Mouse (Mus musculus): Measurements from ENCODE around the gene Grifin.

Grifin gene

GRCm38 (mm10) chr5:140589082-140589774 lies 24.4 kb upstream of the Grifin start:
- DNase-seq (ENCODE audit: low spot score in 2 of 2): no peak

GRCm38 (mm10) chr5:140583732-140584368 lies 19.0 kb upstream of the Grifin start:
- no peak for DNase-seq (ENCODE audit: low spot score in 2 of 2)

GRCm38 (mm10) chr5:140582995-140583731 lies 18.3 kb upstream of the Grifin start:
- no peak for DNase-seq (ENCODE audit: low spot score in 2 of 2)

GRCm38 (mm10) chr5:140581569-140581968 lies 16.7 kb upstream of the Grifin start:
- DNase-seq (ENCODE audit: low spot score in 2 of 2): no peak

- DNase-seq (ENCODE audit: low spot score in 2 of 2): no peak
Measured at GRCm38 (mm10) chr5:140579771-140580170, 14.9 kb upstream of the Grifin start.

- DNase-seq (ENCODE audit: low spot score in 2 of 2): no peak
Measured at GRCm38 (mm10) chr5:140579221-140579620, 14.3 kb upstream of the Grifin start.

- DNase-seq (ENCODE audit: low spot score in 2 of 2): peak in 1 of 2 experiments; percentile 56
Measured at GRCm38 (mm10) chr5:140575381-140575866, 10.6 kb upstream of the Grifin start.

GRCm38 (mm10) chr5:140572611-140573010 lies 7.7 kb upstream of the Grifin start:
- DNase-seq (ENCODE audit: low spot score in 2 of 2): no peak

GRCm38 (mm10) chr5:140571673-140572072 lies 6.8 kb upstream of the Grifin start:
- DNase-seq (ENCODE audit: low spot score in 2 of 2): no peak

GRCm38 (mm10) chr5:140571201-140571600 lies 6.3 kb upstream of the Grifin start:
- no peak for DNase-seq (ENCODE audit: low spot score in 2 of 2)

GRCm38 (mm10) chr5:140570223-140570870 lies 5.5 kb upstream of the Grifin start:
- no peak for DNase-seq (ENCODE audit: low spot score in 2 of 2)

- no peak for DNase-seq (ENCODE audit: low spot score in 2 of 2)
Measured at GRCm38 (mm10) chr5:140569032-140569595, 4.2 kb upstream of the Grifin start.

- peak; percentile 66 to 80 for DNase-seq (ENCODE audit: low spot score in 2 of 2)
Measured at GRCm38 (mm10) chr5:140568321-140568970, 3.6 kb upstream of the Grifin start.

GRCm38 (mm10) chr5:140567751-140568150 lies 2.9 kb upstream of the Grifin start:
- no peak for DNase-seq (ENCODE audit: low spot score in 2 of 2)

GRCm38 (mm10) chr5:140567321-140567720 lies 2.5 kb upstream of the Grifin start:
- DNase-seq (ENCODE audit: low spot score in 2 of 2): peak; percentile 65 to 91

GRCm38 (mm10) chr5:140566271-140566670 lies 1.4 kb upstream of the Grifin start:
- DNase-seq (ENCODE audit: low spot score in 2 of 2): no peak

GRCm38 (mm10) chr5:140565856-140566255 lies 985 bp upstream of the Grifin start:
- peak; percentile 57 to 75 for DNase-seq (ENCODE audit: low spot score in 2 of 2)

GRCm38 (mm10) chr5:140565451-140565850 lies 580 bp upstream of the Grifin start:
- no peak for DNase-seq (ENCODE audit: low spot score in 2 of 2)

GRCm38 (mm10) chr5:140562601-140563000 lies 2.3 kb downstream of the Grifin start:
- no peak for DNase-seq (ENCODE audit: low spot score in 2 of 2)

GRCm38 (mm10) chr5:140556859-140557258 lies 8.0 kb downstream of the Grifin start:
- DNase-seq (ENCODE audit: low spot score in 2 of 2): no peak

GRCm38 (mm10) chr5:140553719-140554118 lies 11.2 kb downstream of the Grifin start:
- DNase-seq (ENCODE audit: low spot score in 2 of 2): no peak
